Mouse (Mus musculus) kidney, adult 8-10 months (tissue): ENCODE data around the gene Myct1.

ENCODE experiments used
- DNase-seq, 2 experiments: peaks; one replicate each; pipeline ENCODE4 v3.0.0; 2022

The Myct1 gene

DNA sequence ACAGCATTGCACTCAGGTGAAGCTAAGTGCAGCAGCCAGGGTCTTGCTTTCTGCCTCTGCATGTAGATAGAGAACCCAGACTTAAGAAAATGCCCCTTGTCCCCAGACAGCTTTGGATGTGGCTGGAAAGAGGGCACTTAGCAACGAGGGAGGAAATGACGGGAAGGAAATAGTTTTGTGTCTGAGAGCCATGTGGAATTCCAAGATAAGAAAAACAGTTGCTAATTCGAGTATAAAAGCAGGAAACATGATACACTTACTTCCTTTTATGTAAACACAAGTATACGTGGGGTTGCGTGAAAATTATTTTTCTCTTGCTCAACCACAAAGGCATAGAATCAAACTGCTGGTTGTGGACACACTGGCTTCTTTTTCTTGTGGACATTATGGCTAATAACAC lies at the start of gene Myct1:
Gene Myct1 (plus strand): TSS at position 312 of the 400 bp plus-strand sequence.
- DNase-seq = peak in 1 of 2 experiments; percentile 46

DNA sequence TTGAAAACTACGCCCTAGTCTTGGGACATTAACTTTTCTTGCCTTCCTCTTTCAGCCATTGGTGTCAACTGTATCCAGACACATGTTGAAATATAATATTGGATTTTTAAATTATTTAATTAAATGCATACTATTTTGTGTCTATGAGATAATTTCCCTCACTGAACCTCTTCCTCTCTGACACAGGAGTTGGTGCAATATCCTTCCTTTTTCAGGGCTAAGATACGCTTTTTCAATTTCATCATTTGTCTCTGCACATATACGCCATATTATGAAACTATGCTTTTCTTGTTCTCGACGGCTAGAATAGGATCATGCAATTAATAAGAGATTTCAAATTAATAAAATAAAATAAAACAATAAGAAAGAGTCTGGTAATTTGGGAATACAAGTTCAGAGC lies 47.1 kb upstream of the Myct1 start:
- DNase-seq = no peak

DNA sequence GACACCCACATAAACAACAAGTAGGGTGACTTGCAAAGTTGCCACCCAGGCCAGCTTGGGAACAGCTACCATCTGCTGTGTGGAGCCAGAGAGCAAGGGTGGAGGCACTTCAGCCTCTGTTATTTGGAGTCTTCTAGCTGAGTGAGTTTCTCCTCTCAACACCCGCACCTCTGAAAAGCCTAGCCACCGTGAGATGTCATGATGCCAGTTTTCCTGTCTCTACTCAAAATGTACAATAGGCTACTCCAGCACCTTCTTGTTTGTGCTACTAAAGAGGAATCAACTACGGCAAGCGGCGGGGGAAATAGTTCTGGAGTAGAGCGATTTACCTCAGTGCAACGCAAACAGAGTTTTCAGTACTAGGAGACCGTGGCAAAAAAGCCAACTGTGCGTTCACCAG lies 45.8 kb upstream of the Myct1 start:
- no peak for DNase-seq

DNA sequence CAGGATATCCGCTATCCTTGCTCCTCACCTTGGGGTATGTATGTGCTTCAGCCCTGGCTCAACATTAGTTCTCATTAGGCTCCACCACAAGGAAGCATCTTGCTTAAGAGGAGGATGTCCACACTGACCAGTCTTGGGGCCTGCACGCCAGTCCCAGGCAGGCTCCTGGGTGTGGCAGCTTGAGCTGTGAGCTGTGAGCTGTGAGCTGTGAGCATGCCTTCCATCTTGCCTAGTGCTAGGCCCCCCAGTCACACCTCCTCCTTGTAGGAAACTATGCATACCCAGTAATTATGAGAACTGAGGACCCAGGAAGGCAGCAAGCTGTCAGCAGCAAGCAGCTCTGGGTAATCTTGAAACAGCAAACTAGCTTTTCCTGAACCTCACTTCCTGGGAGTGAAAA lies 44.9 kb upstream of the Myct1 start:
- no peak for DNase-seq

DNA sequence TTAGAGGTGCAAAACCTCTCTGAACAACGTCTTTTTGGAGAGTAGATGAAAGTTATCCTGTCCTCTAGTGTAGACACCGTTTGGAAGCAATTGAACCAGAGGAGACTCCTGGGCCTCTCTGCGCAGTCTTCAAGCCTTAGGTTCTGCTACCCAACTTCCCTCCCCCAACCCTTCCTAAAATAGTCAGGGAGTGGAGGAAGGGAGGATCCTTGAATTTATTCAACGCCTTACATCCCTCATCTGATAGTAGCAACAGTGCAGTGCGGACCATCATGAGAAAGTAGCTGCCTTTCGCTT lies 43.8 kb upstream of the Myct1 start:
- DNase-seq = peak in 1 of 2 experiments; percentile 6

DNA sequence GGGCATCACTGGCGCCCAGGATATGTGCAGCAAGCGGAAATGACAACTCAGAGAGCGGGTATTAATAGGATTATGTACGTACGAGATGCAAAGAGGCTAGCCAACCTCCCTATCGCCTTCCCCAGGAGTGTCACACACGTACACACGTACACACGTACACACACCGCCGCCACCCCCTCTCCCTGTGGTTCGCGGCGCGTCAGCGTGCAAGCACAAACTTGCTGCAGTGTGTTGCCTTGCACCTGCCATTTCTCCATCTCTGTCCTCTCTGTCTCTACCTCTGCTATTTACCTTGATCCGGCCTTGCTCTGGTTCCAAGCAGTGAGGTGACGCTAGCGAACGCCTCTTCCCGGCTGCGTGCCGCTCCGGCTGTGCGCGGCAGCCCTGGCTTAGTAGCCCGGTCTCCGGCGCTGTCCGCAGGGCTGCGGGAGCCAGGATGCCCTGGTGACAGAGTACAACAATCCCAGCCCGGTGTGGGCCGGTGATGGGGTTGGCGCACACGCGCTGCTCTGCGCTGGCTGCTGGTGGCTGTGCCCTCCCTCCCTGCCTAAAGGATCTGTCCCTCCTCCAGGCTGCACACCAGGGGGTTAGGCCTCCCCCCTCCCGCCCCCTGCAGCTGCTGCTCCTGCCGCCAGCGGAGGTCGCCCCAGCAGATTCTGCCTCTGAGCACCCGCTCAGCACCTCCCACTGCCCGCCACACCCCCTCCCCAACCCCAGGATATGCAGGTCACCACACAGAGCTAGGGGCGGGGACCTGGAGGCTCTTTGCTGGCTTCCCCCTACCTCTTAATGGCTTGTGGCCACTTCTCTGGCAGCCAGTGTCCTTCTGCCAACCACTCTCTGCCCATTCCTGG lies 43.2 kb upstream of the Myct1 start:
- peak; percentile 8 to 12 for DNase-seq

DNA sequence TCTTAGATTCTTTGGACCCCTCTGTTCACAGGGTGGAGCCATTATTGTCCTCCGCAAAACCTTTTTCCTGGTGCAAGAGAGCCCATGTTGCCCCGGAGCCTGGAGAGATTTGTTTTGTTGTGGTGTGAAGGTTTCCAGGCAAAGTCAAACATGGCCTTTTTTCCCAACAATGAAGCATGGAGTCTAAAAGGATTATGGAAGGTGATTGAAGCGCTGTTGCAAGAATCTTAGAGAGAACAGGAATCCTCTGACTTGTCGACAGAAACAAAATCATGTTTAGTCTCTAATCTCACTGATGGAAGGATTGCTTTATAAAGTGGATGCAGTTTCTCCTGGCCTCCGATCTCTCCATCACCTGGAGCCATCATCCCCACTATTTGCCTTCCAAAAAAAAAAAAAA lies 42.2 kb upstream of the Myct1 start, which contains the start of gene Syne1:
Gene Syne1 (minus strand): TSS at position 101 of the 400 bp plus-strand sequence.
- no peak for DNase-seq

DNA sequence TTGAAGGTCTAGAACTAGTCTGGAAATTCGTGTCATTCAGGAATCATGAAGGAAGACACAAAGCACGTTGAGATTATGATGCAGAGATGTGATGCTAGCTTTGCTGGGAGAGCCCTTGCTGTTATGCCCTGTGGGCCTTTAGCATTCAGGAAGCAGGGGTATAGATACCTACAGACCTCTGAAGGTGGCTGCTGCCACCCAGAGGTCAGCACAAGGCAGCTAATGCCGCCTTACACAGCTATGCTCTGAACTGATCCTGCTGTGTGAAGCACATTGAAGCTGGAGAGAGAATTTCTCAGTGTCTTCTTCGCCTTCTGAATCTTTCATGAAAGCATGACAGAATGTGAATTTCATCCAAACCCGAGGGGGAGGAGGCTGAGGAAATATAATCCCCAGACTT lies 38.6 kb upstream of the Myct1 start:
- no peak for DNase-seq

DNA sequence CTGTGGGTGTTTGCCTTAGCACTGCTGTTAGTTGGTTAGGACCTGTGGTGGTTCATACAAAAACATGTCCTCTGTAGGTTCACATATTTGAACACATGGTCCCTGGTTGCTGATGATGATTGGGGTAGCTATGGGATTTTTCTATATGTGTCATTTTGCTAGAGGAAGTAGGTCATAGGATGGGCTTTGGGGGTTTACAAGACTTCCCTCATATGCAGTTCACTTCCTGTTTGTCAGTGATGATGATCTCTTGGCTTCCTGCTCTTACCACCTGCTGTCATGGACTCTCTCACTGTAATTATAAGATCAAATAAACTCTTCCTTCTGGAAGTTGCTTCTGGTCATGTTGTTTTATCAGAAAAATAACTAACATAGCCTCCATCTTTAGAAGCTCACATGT lies 34.8 kb upstream of the Myct1 start:
- DNase-seq = no peak

DNA sequence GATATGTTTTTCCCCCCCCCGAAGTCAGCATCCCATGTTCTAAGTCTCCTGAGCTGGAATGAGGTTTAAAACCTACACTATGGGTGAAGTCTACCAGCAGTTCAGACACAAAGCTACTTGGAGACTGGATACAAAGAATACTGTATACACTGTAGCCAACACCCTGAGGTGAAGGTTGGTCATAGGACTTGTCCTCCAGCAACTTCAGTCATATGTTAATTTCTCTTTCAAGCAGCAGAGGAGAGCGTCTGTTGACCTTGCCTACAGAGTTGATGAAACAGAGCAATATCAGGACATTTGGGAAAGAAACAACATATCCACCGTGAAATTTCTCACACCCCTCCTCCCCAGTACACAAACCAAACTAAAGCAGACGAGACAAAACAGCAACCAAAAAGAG lies 33.0 kb upstream of the Myct1 start:
- DNase-seq = no peak

DNA sequence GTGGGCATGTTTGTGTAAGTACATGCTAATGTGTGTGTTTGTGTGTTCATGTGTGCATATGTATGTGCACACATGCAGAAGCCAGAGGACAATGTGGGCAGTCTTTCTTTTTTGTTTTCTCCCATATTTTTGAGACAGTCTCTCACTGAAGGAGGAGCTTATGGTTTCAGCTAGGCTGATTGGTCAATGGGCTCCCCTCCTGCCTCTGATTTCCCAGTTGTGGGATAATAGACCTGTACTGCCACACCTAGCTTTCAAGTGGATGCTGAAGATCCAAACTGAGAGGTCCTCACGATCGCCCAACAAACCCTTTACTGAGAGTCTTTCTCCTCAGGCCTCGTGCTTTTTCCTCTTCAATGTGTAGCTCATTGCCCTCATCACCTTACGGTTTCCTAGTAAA lies 31.9 kb upstream of the Myct1 start:
- DNase-seq = no peak

DNA sequence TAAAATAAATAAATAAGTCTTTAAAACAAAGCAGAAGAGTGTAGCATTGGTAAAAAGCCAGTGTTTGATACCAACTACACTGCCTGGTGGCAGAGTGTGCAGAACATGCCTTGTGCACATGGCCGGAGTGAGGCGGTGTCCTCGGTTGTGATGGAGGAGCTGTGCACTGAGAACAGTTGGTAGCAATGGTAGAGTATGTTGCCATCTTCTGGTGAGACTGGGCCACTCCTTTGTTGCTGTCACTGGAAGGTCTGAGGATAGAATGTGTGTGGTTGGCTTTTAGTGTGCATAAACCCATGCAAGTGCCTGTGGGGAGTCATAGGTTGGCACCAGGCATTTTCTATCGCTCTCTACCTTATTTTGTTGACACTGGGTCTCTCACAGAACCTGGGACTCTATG lies 24.6 kb upstream of the Myct1 start:
- DNase-seq = no peak

DNA sequence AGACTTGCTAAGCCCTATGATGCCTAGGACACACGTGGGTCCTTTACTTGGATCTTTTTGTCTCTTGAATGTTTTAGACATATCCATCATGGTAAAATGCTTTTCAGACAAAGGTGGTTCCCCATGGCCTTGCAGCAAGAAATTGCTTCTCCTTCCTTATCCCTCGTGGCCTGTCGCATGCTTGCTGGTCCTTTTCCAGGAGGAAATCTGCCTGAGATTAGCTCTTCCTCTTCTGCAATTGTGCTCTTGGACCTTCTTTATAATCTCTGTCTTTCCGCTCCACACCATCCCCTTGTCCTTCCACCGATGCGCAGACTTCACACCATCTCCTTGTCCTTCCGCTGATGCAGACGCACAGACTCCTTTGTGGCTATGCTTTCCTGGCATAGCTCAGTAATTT lies 23.5 kb upstream of the Myct1 start:
- DNase-seq = no peak

DNA sequence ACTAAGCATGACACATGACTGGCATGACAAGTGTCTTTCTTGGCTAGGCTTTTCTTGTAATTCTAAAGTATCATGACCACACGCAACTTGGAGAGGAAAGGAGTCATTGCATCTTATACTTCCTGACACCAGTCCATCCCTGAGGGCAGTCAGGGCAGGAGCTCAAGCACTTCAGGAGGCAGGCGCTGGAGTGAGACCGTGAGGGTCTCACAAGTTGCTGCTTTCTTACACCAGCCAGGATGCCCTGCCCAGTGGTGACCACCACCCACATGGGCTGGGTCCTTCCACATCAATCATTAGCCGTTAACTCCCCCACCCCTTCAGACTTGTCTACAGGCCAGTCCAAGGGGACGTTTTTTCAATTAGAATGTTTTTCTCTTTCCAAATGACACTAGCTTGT lies 22.2 kb upstream of the Myct1 start:
- no peak for DNase-seq

DNA sequence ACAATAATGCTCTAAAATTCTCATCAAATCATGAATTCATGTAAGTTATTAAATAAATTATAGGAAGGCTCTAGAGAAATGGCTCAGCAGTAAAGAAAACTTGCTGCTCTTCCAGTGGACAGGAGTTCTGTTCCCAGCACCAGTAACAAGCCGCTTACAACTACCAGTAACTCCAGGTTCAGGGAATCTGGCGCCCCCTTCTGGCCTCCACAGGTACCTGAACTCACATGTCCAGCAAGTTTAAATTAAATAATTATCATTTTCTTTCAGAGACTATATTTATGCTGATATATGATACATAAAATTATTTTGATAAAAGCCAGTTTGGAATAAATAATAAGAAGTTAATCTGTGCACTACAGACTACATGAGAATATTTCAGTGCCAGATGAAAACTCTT lies 20.2 kb upstream of the Myct1 start:
- no peak for DNase-seq

DNA sequence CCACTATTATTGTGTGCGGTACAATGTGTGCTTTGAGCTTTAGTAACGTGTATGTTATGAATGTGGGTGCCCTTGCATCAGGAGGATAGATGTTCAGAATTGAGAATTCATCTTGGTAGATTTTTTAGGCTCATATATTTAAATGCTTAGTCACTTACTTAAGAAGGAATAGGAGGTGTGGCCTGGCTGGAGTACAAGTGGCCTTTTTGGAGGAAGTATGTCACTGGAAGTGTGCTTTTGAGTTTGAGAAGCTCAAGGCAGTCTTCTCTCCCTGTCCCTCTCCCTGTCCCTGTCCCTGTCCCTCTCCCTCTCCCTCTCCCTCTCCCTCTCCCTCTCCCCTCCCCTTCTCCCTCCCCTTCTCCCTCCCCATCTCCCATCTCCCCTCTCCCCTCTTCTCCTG lies 2.5 kb upstream of the Myct1 start:
- no peak for DNase-seq

DNA sequence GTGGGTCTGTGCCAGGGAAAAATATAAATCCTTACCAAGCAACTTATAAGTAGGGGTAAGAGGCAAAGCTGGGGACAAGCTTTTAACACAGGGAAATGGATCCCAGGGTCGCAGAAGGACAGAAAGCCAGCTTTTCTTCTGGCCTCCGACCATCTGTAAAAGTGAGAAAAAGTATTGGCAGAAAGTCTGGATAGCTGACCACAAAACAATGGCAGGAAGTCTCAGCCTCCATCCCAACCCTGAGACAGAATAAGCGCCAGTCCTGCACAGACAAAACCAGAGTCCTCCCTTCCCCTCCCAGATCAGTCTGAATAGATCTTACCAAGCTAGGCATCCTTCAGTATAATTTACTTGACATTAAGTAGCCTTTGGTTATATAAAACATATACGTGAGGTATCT lies 1.6 kb upstream of the Myct1 start:
- DNase-seq = peak; percentile 30 to 35

DNA sequence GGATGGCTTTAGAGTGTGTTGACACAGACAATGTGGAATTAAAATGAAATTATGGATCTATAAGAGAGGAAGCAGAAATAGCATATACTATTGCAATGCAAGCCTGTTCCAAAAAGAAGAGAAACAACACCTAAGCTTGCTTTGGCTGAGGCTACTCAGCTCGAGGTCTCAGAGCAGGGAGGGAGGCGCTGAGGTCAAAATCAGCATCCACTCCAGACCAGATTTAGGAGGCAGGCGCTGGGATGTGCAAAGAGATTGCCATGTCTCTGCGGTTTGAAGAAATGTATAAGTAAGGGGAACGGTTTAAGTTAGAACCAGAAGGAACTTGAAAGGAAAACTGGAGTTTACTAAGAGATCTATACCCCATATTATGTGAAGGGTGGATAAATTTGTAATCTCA lies 882 bp downstream of the Myct1 start:
- no peak for DNase-seq

DNA sequence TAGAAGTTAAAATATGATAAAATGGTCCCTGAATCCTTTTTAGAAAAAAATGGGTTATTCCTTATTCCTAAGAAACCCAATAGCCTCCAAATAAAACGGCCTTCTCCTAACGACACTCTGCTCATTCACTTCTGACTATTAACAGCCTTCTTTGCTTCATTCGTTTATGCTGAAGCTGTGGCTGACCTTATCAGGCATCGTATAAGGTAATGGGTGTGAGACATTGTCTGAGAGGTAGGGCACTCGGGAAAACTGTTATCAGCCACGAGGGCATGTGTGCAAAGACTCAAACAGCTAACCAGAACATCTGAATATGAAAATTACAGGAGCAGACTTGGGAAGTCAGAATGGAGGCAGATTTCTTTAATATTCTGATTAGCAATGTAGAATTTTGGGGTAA lies 3.0 kb downstream of the Myct1 start:
- no peak for DNase-seq

DNA sequence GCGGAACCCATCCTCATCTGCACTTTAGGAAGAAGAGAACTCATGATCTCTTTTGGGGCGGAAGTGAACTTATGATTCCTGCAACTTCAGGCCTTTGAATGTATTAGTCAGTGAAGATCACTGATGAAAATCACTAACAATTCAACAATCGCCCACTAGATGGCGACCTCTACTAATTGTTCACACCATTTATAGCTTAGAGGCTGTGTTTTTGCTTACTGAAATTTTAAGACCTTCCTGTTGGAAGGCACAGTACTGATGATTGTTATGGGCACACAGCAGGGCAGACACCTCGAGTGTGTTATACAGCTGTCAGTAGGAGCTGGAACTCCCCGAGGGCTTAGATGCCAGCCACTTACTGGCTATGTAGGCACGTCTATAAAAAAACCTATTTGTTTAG lies 6.5 kb downstream of the Myct1 start:
- DNase-seq = peak; percentile 47 to 76

DNA sequence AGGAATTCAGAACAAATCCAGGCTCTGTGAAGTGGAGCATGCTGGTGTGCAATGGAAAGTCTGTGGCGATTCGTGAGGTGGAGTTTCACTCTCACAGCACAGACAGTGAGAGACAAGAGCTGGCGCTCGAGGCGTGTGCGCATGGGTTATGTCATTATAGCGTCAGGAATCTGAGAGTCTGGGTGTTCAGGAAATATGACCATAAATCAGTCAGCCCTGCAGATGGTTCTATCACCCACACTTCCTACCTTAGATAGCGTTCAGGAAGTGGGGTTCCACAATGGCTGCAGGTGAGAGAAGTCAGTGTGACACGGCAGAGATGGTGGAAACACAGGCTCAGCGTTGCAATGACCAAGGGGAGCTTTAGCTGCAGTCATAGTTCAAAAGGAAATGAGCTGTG lies 9.9 kb downstream of the Myct1 start:
- DNase-seq = no peak

DNA sequence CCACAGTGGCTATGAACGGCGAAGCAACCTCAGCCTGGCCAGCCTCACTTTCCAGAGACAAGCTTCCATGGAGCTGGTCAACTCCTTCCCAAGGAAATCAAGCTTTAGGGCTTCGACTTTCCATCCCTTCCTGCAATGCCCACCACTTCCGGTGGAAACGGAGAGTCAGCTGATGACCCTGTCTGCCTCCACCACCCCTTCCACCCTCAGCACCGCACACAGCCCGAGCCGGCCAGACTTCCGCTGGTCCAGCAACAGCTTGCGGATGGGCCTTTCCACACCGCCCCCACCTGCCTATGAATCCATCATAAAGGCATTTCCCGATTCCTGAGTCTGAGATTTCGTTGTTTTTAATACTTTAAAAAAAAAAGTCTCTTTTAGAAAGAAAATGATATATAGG lies 10.8 kb downstream of the Myct1 start:
- peak in 1 of 2 experiments; percentile 15 for DNase-seq

DNA sequence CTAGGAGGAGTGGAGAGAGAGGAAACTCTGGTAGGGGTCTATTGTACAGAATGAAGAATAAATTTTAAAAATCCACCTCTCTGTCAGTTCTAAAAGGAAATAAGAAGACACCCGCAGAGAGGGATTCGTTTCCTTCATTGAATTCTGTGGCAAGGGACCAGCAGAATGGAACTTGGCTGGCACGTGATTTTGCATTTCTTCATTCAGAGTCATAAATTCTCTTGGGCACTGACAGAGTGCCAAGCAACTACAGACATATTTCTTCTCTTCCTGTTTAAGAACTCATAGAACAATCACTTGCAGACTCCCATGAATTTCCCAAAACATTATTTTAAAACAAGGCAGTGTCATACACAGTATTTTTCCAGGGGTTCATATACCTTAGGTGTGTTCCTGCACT lies 15.3 kb downstream of the Myct1 start:
- DNase-seq = no peak

DNA sequence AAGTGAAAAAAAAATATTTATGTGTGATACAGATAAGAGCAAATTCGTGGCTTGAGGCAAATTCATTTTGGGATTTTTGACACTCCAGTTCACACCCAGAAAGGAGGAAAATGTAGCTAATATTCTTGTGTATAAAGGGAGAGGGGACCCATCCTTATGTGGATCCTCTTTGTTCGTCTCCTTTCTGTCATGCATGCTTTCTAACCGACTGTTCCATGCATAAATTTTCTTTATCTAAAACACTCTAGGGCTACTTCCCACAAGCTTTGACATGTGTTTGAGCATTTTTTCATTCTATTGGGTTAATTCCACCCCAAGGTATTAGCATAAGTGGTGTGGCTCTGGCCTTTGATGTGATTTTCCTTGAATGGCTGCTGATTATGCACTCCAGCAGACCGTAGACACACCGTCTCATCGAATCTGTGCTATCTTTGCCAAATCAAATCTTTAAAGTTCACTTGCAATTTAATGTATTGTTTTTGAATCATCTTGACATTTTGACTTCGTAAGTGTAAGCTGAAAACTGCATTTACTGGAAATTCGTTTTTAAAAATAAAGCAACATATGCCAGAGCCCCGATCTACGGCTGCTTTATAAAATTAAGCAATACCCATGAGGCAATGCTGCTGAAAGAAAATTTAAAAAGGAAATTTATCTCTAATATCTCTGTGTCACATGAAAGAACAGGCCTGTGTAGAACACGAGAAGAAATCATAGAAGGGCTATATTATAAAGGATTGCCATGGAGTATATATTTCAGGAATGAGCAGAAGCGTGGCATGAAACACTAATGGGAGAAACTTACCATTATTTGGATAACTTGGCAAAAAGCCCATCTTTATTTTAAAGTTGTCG lies 21.8 kb downstream of the Myct1 start:
- no peak for DNase-seq
